Mouse (Mus musculus): ENCODE results near the gene Bhlhe40.

Gene Bhlhe40

GRCm38 (mm10) chr6:108713175-108713974 is 52.9 kb downstream of the Bhlhe40 start:
- DNase-seq (ENCODE audit: low read depth, low spot score): no peak

Data from ZHBTc4 (cell line).